Mouse (Mus musculus): ENCODE data around the gene Kif22.
A peak's percentile ranks its signal among the peaks of the same experiment; 100 is the strongest.

Gene Kif22

DNA sequence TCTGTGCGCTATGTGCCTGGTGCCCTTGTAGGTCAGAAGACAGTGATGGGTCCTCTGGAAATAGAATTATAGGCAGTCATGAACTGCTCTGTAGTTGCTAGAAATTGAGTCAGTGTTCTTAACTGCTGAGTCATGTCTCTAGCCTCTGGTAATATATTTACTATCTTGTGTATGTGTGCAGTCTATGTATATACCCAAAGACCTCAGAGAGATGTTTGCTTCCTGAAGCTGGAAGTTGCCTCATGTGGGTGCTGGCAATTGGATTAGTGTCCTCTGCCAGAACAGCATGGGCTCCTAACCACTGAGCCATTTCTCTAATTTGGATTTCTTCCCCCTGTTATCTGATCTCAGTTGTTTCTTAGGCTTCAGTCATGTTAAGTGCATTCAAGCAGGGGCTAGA is 12.1 kb downstream of the Kif22 start:
- no peak for DNase-seq

GRCm38 (mm10) chr7:127027885-127028284 is 14.4 kb downstream of the Kif22 start:
- no peak for DNase-seq

- peak; percentile 99 for DNase-seq
Measured at GRCm38 (mm10) chr7:127026984-127027726, 15.1 kb downstream of the Kif22 start, which contains the start of gene Maz. Gene Maz, minus strand, starts transcription at chr7:127027037.

GRCm38 (mm10) chr7:127026616-127026983 is 15.7 kb downstream of the Kif22 start:
- DNase-seq, result no peak

- no peak for DNase-seq
Measured at GRCm38 (mm10) chr7:127026161-127026600, 16.1 kb downstream of the Kif22 start.

DNA sequence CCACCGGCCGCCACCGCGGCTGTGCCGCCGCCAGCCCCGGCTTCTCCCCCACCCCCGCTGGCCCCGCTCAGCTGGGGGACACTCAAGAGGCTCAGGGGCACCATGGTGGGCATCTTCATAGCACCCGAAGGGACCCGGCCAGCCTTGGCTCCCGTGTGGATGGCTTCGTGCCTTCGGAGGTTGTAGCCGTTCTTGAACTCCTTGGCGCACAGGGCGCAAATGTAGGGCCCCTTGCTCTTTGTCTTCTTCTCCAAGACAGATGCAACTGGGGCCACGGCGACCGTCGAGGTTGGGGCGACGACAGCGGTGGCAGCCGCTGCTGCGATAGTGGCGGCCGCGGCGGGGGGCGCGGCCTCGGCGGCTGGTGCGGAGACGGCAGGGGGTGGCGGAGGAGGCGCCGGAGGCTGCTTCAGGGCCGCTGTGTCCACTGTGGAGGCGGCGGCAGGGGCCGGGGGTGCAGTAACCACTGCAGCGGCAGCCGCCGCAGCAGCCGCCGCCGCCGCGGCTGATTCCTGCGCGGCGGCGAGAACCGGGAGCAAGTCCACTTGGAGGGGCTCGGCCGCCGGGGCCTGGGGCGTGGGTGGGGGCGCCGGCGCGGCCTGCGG is 16.6 kb downstream of the Kif22 start:
- no peak for DNase-seq

- peak; percentile 86 for DNase-seq
Measured at GRCm38 (mm10) chr7:127024755-127025555, 17.3 kb downstream of the Kif22 start.

DNA sequence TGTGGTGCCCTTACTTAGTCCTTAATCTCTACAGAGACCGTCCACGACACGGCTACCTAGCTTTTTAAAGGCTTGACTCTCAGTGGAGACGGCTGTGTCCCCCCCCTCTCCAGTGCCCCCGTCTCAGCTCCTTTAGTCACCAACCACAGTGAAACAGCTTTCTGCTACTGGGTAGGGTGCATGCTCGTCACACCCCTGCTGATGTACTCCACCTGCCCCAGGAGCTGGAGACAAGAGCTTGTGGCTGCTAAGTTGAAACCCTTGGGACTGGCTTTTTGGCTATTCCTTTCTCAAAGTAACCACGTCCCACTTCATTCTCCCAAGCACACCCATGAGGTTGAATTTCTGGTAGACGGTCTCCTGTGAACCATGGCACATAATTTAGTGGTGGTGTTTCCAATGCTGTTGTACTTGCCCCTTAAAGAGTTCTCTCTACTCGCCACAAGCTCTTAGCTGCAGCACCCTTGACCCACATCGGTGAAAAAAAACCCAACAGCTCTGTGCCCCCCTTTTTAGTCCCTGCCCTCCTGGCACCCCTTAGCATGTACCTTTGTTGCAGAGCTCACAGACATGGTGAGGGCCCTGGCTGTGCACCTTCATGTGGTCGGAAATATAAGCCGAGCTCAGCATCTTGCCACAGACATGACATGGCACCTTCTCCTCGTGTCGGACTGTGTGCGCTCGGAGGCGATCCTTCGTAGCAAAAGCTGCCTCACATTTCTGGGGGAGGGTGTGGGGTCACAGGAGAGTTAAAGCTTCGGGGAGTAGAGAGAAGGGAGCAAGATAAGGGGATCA is 18.2 kb downstream of the Kif22 start:
- DNase-seq, result no peak

DNA sequence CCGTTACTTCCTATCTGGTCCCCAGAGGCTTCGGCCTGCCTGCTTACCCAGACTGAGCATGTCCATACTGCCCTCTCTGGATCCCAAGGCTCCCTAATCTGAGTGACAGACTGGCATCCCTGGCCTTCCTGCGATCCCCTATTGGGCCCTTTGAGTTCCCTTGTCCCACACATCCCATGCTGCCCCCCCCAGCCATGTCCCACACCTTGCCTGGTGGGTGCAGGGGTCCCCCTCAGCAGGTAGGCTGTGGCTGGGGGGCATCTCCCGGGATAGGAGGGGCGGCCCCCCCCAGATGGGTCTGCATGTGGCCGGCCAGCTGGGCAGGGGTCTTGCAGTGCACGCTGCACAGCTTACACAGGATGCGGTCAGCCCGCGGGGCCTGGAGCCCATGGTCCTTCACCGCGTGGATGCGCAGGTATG is 19.0 kb downstream of the Kif22 start:
- no peak for DNase-seq

DNA sequence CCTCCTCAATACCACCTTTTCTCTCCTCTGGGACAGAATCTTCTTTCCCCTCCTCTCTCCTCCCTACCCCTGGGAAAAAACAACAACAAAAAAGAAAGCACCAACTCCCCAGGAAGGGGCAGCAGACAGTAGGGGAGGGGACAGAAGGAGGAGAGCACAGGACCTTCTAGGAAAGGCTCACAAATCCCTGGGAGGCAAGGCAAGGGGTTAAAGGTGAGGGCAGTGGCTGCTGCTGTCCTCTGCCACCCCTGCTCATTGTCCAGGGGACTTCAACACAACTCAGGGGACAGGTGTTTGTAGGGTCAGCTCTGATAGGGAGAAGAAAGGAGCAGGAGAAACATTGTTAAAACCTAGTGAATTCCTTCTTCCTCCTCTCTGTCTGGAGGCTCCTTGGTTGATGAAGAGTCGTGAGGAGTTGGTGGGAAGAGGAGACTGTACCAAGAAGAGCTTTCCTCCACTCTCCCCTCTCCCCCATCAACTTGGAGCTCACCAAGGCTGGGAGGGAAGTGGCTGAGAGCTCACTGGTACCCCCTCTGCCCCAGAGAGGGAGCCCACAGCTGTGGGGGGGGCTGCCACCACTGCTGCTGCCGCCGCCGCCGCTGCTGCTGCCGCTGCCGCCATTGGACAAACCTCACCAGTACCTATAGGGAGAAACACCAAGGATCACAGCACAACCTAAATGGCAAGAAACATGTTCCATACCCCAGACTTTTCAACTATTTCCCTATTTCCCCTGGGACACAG is 19.6 kb downstream of the Kif22 start:
- DNase-seq, result no peak

DNA sequence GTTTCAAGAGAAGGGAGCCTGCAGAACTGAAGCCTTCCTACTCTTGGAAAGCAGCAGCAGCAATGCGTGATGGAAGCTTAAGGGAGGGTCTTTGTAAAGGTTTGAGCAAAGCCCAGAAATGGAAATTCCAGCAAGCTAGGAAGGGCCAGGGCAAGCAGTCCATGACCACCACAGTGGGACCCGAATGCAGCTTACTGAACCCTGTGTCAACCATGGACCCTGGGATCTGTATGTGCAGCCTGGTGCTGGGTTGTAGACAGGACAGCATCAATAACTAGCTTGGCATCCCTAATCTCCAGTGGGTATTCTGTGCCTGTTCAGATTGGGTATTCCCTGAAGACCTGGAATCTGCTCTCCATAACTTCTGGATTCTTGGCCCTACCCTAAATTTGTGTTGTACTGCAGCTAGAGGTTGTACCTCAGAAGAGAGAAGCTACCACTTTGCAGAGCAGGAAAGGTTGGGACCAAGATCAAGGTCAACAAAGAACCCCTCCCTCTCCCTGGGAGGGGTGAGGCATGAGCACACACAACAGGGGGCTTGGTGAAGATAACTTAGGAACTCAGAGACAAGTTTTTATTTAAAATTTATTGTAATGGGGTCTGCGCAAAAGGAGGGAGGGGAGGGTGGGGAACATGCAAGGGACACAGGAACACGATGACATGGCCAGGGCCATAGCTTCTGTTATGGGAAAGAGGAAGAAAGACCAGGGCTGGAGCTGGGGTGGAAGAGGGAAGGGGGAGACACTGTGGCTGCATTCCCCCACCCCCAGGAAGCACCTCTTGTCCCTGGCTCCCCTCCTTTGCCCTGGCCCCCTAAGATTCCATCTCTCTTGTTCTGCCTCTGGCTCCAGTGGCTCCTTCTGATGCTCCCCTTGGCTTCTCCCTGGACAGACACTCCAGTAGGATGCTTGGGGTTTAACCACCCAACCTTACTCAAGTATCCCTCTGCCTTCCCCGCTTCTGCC is 20.4 kb downstream of the Kif22 start:
- DNase-seq, result no peak

- peak; percentile 78 for DNase-seq
Measured at GRCm38 (mm10) chr7:127020901-127021562, 21.2 kb downstream of the Kif22 start, which contains the start of the genes Gm42742 and Prrt2. Gene Gm42742, minus strand, starts transcription at chr7:127021097. Gene Prrt2, minus strand, starts transcription at chr7:127021211.

GRCm38 (mm10) chr7:127020491-127020890 is 21.8 kb downstream of the Kif22 start:
- DNase-seq, result no peak

GRCm38 (mm10) chr7:127020031-127020430 is 22.2 kb downstream of the Kif22 start:
- DNase-seq, result no peak

DNA sequence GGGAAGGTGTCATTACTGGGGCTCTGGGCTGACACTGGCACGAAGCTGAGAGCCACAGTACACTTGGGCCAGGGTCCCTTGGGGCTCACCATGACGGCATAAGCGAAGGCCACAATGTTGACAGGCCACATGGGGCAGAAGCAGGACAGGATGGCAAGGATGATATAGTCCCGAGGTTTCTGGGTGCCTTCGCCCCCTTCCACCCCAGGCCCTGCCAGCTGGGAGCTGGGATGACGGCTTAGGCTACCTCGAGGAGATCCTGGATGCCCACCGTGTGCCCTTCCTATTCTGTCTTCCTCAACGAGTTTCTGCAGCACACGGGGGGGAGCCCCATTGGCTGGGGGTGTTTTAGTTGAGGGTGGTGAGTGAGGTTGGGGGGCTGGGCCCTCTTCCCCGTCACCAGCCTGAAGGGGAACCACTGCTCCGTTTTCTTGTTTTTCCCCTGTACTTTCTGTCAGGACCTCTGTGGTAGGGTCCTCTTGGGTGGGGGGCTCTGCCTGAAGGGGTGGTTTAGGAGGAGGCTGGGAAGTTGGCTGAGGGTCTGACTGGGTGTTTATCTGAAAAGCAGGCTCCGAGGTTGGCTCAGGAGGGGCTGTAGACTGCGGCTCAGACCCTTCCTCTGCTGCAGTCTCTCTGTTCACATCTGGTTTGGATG is 22.8 kb downstream of the Kif22 start:
- DNase-seq, result no peak

GRCm38 (mm10) chr7:127018416-127019305 is 23.6 kb downstream of the Kif22 start:
- DNase-seq, result no peak

GRCm38 (mm10) chr7:127017950-127018345 is 24.3 kb downstream of the Kif22 start:
- no peak for DNase-seq

Measured in layer of hippocampus, adult 9-11 months (tissue).